Mouse (Mus musculus) liver, embryonic 14.5 days (tissue): ENCODE data around the gene Trim80.

ENCODE experiments used
- CTCF ChIP-seq: IDR thresholded peaks from 2 replicates; pipeline ENCODE4 v1.5.1; 2016; ENCODE audit warnings: antibody characterized with exemption, low read depth, control low read depth
- EP300 ChIP-seq: IDR thresholded peaks from 2 replicates; pipeline ENCODE4 v1.6.1; 2016; ENCODE audit warnings: antibody characterized with exemption, low read depth

DNA sequence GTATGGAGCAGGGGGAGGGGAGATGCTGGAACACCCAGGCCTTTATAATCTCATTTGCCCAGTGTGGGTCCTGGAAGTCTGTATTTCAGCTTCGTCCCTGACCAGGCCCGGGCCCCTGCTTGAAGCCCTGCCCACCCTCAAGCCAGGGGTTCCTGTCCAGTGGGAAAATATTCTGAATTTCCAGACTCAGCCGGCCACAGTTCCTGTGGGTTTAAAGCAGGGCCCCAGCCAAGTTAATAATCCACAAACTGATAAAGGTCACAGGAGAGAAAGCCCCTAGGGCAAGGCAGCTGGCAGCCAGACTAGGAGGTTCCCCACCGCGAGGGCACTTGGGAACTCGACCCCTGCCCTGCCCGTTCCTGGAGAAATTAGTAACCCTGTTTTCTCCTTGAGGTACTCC lies 8.7 kb downstream of the Trim80 start:
- no peak for TF ChIP-seq CTCF
- TF ChIP-seq EP300: no peak
